Mouse (Mus musculus) testis, adult 2 months (tissue): ENCODE results near the gene Mios.

Source experiments
- CTCF ChIP-seq: fragments of 200-500 bp; IDR thresholded peaks from 2 replicates; pipeline ENCODE4 v1.5.1; 2012; ENCODE audit warnings: low read depth, mild to moderate bottlenecking, inconsistent platforms, low read length, moderate library complexity; ENCODE audit not compliant: control insufficient read depth, insufficient read depth, insufficient replicate concordance
- POLR2A ChIP-seq: fragments of 200-500 bp; IDR thresholded peaks from 2 replicates; pipeline ENCODE4 v1.6.1; 2012; ENCODE audit warnings: low read depth, mild to moderate bottlenecking, inconsistent platforms, low read length, moderate library complexity; ENCODE audit not compliant: control insufficient read depth

DNA sequence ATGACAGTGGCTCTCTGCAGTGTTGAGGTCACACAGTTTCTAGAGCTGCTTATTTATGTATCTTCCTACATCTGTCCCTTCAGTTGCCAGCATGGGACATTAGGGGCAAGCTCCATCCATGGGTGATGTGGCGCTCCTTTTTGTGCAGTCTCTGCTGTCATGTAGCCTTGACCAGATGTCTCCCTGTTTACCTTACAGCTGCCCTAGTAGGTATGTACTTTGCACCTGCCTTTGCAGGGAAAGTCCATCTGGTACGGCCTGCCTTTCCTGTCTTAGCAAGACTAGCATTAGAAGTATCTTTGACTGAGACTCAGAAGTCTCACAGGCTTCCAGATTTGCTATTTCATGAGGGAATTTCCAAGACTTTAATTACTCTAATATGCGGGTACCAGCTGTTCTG, 62.0 kb downstream of the Mios start:
- no peak for TF ChIP-seq POLR2A
- no peak for TF ChIP-seq CTCF
